ENCODE assay signal across 16 mouse cellular contexts in genomic region chr15:97414718-97415413, GRCm38 (mm10).
DNase-seq lines count a peak whose midpoint lies in the region; ATAC-seq and TF ChIP-seq lines count a peak whose summit lies in the region.
"Had no signal": no experiment of that assay in that cellular context is flagged by ENCODE, and none has a peak within 500 bp of the region (broad histone marks: within the 10 kb centered on the region; RNA-seq: fewer than 3 reads in every experiment).

No protein-coding gene starts in this region.

- H3K9me3 ChIP-seq in forebrain, embryonic 16.5 days (ENCODE audit: control insufficient read depth, low read length), result peaks cover 4% of the 10 kb centered on the region; the same call in 1 of the 2 replicates
- H3K9me3 ChIP-seq in forebrain, embryonic 13.5 days (replicated peaks), result peaks cover 5% of the 10 kb centered on the region; the same call in 1 of the 2 replicates
- H3K9me3 ChIP-seq: heart, embryonic 15.5 days; limb, embryonic 15.5 days had no signal

- peak; percentile 65; the same call in 1 of the 2 replicates for ATAC-seq in forebrain, embryonic 16.5 days
- ATAC-seq in forebrain, embryonic 13.5 days, result no peak; the same call in 1 of the 2 replicates
- ATAC-seq: Patski had no signal

- H3K4me2 ChIP-seq in forebrain, embryonic 16.5 days (ENCODE audit: low read length), result no peak overlapping the region
- H3K4me2 ChIP-seq in forebrain, embryonic 13.5 days, result no peak overlapping the region
- H3K4me2 ChIP-seq: heart, embryonic 15.5 days; limb, embryonic 15.5 days had no signal

- H3K79me2 ChIP-seq in heart, adult 2 months (replicated peaks; ENCODE audit: control insufficient read depth, insufficient read depth, low read length), result no peaks in the 10 kb centered on the region

- no peak for TF ChIP-seq CTCF in bone marrow macrophage, adult 2 months (IDR thresholded peaks at IDR 0.05; ENCODE audit: low read depth, low read length)
- TF ChIP-seq CTCF in heart, adult 2 months (IDR thresholded peaks at IDR 0.05), result no peak

- WGBS in forebrain, embryonic 16.5 days, result 54% methylated on average over 12 of the region's 12 CpGs
- WGBS in forebrain, embryonic 13.5 days, result 77% methylated on average over 12 of the region's 12 CpGs
- 78% methylated on average over 12 of the region's 12 CpGs for WGBS in heart, adult 2 months

- no peaks in the 10 kb centered on the region for H3K36me3 ChIP-seq in forebrain, embryonic 16.5 days (ENCODE audit: control insufficient read depth, insufficient read depth)
- no peaks in the 10 kb centered on the region for H3K36me3 ChIP-seq in forebrain, embryonic 13.5 days (ENCODE audit: poor library complexity, severe bottlenecking)
- no peaks in the 10 kb centered on the region for H3K36me3 ChIP-seq in heart, adult 2 months (ENCODE audit: control insufficient read depth, insufficient read depth, low read length)
- H3K36me3 ChIP-seq: heart, embryonic 15.5 days; limb, embryonic 15.5 days; midbrain, embryonic 10.5 days had no signal

- peak; percentile 11 to 21 for DNase-seq in left cerebral cortex, postnatal 25 days (ENCODE audit: low spot score in 2 of 2)
- DNase-seq in left cerebral cortex, postnatal 4 days, result no peak
- DNase-seq in layer of hippocampus, postnatal 14 days (ENCODE audit: low spot score in 2 of 2), result peak; percentile 41 to 52
- no peak for DNase-seq in adrenal gland, postnatal 10 days
- DNase-seq in heart, adult 2 months, result no peak
- DNase-seq: cerebellum, adult 18-20 months; kidney, adult 11 months; kidney, postnatal 10 days; lung, adult 2 months had no signal

- no peak overlapping the region for H3K4me3 ChIP-seq in forebrain, embryonic 16.5 days (replicated peaks; ENCODE audit: low read length)
- H3K4me3 ChIP-seq in forebrain, embryonic 13.5 days, result no peak overlapping the region
- H3K4me3 ChIP-seq in bone marrow macrophage, adult 2 months (ENCODE audit: insufficient read depth, low read length), result no peak overlapping the region
- H3K4me3 ChIP-seq in heart, adult 2 months, result no peak overlapping the region
- H3K4me3 ChIP-seq: heart, embryonic 15.5 days; limb, embryonic 15.5 days; midbrain, embryonic 10.5 days had no signal

- intact Hi-C loops in left cerebral cortex, postnatal 25 days (cut with DNase I), result no loop called here
- intact Hi-C loops in left cerebral cortex, postnatal 4 days (cut with DNase I), result no loop called here
- intact Hi-C loops in heart, adult 2 months (cut with DNase I), result loop anchor here (5.0 kb wide), 1 partner anchor 178 kb away; no protein-coding TSS in a partner anchor

- peak overlapping the region; percentile 24; the same call in 1 of the 2 replicates for H3K27ac ChIP-seq in forebrain, embryonic 16.5 days (ENCODE audit: low read length)
- H3K27ac ChIP-seq in forebrain, embryonic 13.5 days, result no peak overlapping the region
- H3K27ac ChIP-seq in bone marrow macrophage, adult 2 months (ENCODE audit: insufficient read depth, low read depth, low read length), result 0 out of 2 replicates have a peak overlapping the region, but pooled peaks have one; percentile 26
- no peak overlapping the region for H3K27ac ChIP-seq in heart, adult 2 months
- H3K27ac ChIP-seq: heart, embryonic 15.5 days; limb, embryonic 15.5 days; midbrain, embryonic 10.5 days had no signal

- H3K4me1 ChIP-seq in forebrain, embryonic 16.5 days (replicated peaks; ENCODE audit: control insufficient read depth, insufficient read depth, low read length), result peaks cover 8% of the 10 kb centered on the region
- no peaks in the 10 kb centered on the region for H3K4me1 ChIP-seq in forebrain, embryonic 13.5 days
- peaks cover 15% of the 10 kb centered on the region for H3K4me1 ChIP-seq in bone marrow macrophage, adult 2 months (ENCODE audit: control insufficient read depth, insufficient read depth, low read length)
- no peaks in the 10 kb centered on the region for H3K4me1 ChIP-seq in heart, adult 2 months (ENCODE audit: control insufficient read depth, insufficient read depth, low read length)
- H3K4me1 ChIP-seq: heart, embryonic 15.5 days; midbrain, embryonic 10.5 days had no signal

- TF ChIP-seq EP300 in heart, adult 2 months (IDR thresholded peaks at IDR 0.05; ENCODE audit: insufficient read depth, low read depth, low read length), result no peak

- TF ChIP-seq POLR2A in bone marrow macrophage, adult 2 months (IDR thresholded peaks at IDR 0.05; ENCODE audit: borderline replicate concordance, low read depth, low read length), result no peak
- no peak for TF ChIP-seq POLR2A in heart, adult 2 months (IDR thresholded peaks at IDR 0.05; ENCODE audit: insufficient read depth, low read depth, low read length)

- H3K27me3 ChIP-seq in forebrain, embryonic 16.5 days (replicated peaks; ENCODE audit: control insufficient read depth, insufficient read depth, low read length), result no peaks in the 10 kb centered on the region
- H3K27me3 ChIP-seq in forebrain, embryonic 13.5 days, result no peaks in the 10 kb centered on the region
- no peaks in the 10 kb centered on the region for H3K27me3 ChIP-seq in heart, adult 2 months (ENCODE audit: control insufficient read depth, insufficient read depth, low read length)
- H3K27me3 ChIP-seq: heart, embryonic 15.5 days; limb, embryonic 15.5 days; Patski had no signal

- no peak overlapping the region for H3K9ac ChIP-seq in forebrain, embryonic 16.5 days (replicated peaks; ENCODE audit: low read depth, low read length)
- H3K9ac ChIP-seq in forebrain, embryonic 13.5 days, result no peak overlapping the region
- H3K9ac ChIP-seq in heart, adult 2 months (ENCODE audit: low read depth, low read length), result no peak overlapping the region
- H3K9ac ChIP-seq: heart, embryonic 15.5 days; limb, embryonic 15.5 days had no signal

Comparison
In these comparisons a context has a peak if more than half of its experiments do, and no peak if none do; other contexts are left out.
1. H3K27ac ChIP-seq: peak in forebrain, embryonic 16.5 days (single experiment) and bone marrow macrophage, adult 2 months (single experiment); none in forebrain, embryonic 13.5 days (single experiment) and heart, adult 2 months (single experiment).
2. DNase-seq: peak in left cerebral cortex, postnatal 25 days (2 of 2) and layer of hippocampus, postnatal 14 days (2 of 2); none in left cerebral cortex, postnatal 4 days (single experiment), adrenal gland, postnatal 10 days (single experiment) and heart, adult 2 months (0 of 2).